Mouse (Mus musculus) neural tube, embryonic 15.5 days (tissue): ENCODE data around the gene Prrt1. TPM values are rescaled to one million over a fixed set of nuclear protein-coding genes. Genes with fewer than 3 reads are reported as not detected.
A peak's percentile ranks its signal among the peaks of the same experiment; 100 is the strongest.

Source experiments
- ATAC-seq: fragments of 200-750 bp; cut with Nextera tagmentation; 2 replicates; pipeline ENCODE4 v1.8.0; 2017; ENCODE audit warnings: mild to moderate bottlenecking, moderate TSS enrichment, moderate library complexity; ENCODE audit not compliant: low FRiP score
- H3K27ac ChIP-seq: fragments of 300-500 bp; sonication (generic); replicated peaks from 2 replicates; pipeline ENCODE4 v1.5.1; 2015; ENCODE audit warnings: mild to moderate bottlenecking, inconsistent platforms
- H3K27me3 ChIP-seq: fragments of 300-500 bp; sonication (generic); replicated peaks from 2 replicates; pipeline ENCODE4 v1.6.1; 2015; ENCODE audit warnings: inconsistent platforms
- H3K36me3 ChIP-seq: fragments of 300-500 bp; sonication (generic); 2 replicates; pipeline ENCODE4 v1.6.1; 2015; ENCODE audit warnings: inconsistent platforms
- H3K4me1 ChIP-seq: fragments of 300-500 bp; sonication (generic); 2 replicates; pipeline ENCODE4 v1.6.1; 2015; ENCODE audit warnings: inconsistent platforms
- H3K4me2 ChIP-seq: fragments of 300-500 bp; sonication (generic); 2 replicates; pipeline ENCODE4 v1.6.1; 2015; ENCODE audit warnings: inconsistent platforms, mild to moderate bottlenecking, moderate library complexity
- H3K4me3 ChIP-seq: fragments of 300-500 bp; sonication (generic); replicated peaks from 2 replicates; pipeline ENCODE4 v1.5.1; 2015; ENCODE audit warnings: mild to moderate bottlenecking, inconsistent platforms
- H3K9ac ChIP-seq: fragments of 300-500 bp; sonication (generic); replicated peaks from 2 replicates; pipeline ENCODE4 v1.6.1; 2015; ENCODE audit warnings: mild to moderate bottlenecking, inconsistent platforms
- H3K9me3 ChIP-seq: fragments of 300-500 bp; sonication (generic); replicated peaks from 2 replicates; pipeline ENCODE4 v1.6.1; 2016; ENCODE audit warnings: inconsistent platforms
- WGBS: fragments of 180-500 bp; shearing (Covaris S2); methylation state at CpG from one replicate; pipeline ENCODE4 v1.1.7; 2015; ENCODE audit warnings: mixed read lengths; 5-methylcytosine and 5-hydroxymethylcytosine counted together
- polyA plus RNA-seq: library from polyadenylated mRNA; unstranded; fragments of >200 nt; fragmentation: Nextera tagmentation; extraction: Ambion mirVana; gene quantifications from 2 replicates; pipeline ENCODE4 v1.2.1, GENCODE M21; 2015

The Prrt1 gene
- 6.3 and 7.3 TPM in 2 replicates for polyA plus RNA-seq

DNA sequence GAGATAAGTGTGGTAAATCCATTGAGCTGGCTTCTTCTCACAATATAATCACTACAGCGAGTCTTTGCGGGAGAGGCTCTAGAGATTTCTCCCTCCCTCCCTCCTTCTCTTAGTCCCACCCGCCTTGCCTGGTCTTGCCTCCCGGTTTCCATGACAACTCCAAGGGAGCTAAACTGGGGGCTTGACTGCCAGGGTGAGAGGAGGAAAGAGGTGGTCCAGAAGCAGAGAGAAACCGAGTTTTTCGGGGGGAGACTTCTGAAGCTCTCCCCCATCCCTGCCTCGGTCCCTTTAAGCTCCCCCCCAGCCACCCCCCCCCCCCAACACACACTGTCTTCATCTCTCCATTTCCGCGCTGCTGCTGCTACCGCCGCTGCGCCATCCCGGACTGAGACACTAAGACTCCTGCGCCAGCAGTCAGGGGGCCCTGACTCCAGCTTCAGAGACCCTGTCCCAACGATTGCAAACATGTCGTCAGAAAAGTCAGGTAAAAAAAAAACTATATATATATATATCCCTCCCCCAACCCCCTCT is at the start of gene Prrt1:
Gene Prrt1 (plus strand): TSS at position 313 of the 531 bp plus-strand sequence.
- H3K27ac ChIP-seq: peak within 1 kb of the TSS; percentile 93
- H3K4me1 ChIP-seq: peaks cover 69% of the 10 kb centered on the region
- H3K27me3 ChIP-seq: peaks cover 14% of the 10 kb centered on the region
- H3K9me3 ChIP-seq: no peaks in the 10 kb centered on the region
- peak; percentile 32 for ATAC-seq
- H3K9ac ChIP-seq: peak within 1 kb of the TSS; percentile 70
- H3K4me3 ChIP-seq: peak within 1 kb of the TSS; percentile 78
- peak within 1 kb of the TSS; percentile 90 for H3K4me2 ChIP-seq
- no peaks in the 10 kb centered on the region for H3K36me3 ChIP-seq
- under 1% methylated on average over 16 of the region's 16 CpGs for WGBS

DNA sequence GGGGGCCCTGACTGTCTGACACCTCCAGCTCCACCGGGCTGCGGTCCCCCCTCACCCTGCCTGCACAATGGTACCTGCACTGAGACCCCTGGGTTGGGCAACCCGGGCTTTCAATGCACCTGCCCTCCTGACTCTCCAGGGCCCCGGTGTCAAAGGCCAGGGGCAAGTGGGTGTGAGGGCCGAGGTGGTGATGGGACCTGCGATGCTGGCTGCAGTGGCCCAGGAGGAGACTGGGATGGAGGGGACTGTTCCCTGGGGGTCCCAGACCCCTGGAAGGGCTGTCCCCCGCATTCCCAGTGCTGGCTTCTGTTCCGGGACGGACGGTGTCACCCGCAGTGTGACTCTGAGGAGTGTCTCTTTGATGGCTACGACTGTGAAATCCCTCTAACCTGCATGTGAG is 46.8 kb upstream of the Prrt1 start:
- H3K4me1 ChIP-seq: peaks cover 15% of the 10 kb centered on the region
- no peak overlapping the region for H3K4me3 ChIP-seq
- no peak overlapping the region for H3K4me2 ChIP-seq
- H3K27me3 ChIP-seq: no peaks in the 10 kb centered on the region
- H3K36me3 ChIP-seq: no peaks in the 10 kb centered on the region
- H3K9me3 ChIP-seq: no peaks in the 10 kb centered on the region
- no peak for ATAC-seq
- no peak overlapping the region for H3K9ac ChIP-seq
- no peak overlapping the region for H3K27ac ChIP-seq
- WGBS: 82% methylated on average over 12 of the region's 12 CpGs

DNA sequence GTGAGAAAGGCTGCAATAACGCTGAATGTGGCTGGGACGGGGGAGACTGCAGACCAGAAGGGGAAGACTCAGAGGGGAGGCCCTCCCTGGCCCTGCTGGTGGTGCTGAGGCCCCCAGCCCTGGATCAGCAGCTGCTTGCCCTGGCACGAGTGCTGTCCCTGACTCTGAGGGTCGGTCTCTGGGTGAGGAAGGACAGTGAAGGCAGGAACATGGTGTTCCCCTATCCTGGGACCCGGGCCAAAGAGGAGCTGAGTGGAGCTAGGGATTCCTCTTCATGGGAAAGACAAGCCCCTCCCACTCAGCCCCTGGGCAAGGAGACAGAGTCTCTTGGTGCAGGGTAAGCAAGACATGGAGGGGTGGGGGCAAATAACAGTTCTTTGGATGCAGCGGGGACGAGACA is 45.9 kb upstream of the Prrt1 start:
- ATAC-seq: no peak
- no peak overlapping the region for H3K9ac ChIP-seq
- WGBS: 63% methylated on average over 7 of the region's 7 CpGs
- no peaks in the 10 kb centered on the region for H3K27me3 ChIP-seq
- H3K9me3 ChIP-seq: no peaks in the 10 kb centered on the region
- H3K27ac ChIP-seq: no peak overlapping the region
- no peaks in the 10 kb centered on the region for H3K36me3 ChIP-seq
- H3K4me2 ChIP-seq: no peak overlapping the region
- no peak overlapping the region for H3K4me3 ChIP-seq
- peaks cover 24% of the 10 kb centered on the region for H3K4me1 ChIP-seq

DNA sequence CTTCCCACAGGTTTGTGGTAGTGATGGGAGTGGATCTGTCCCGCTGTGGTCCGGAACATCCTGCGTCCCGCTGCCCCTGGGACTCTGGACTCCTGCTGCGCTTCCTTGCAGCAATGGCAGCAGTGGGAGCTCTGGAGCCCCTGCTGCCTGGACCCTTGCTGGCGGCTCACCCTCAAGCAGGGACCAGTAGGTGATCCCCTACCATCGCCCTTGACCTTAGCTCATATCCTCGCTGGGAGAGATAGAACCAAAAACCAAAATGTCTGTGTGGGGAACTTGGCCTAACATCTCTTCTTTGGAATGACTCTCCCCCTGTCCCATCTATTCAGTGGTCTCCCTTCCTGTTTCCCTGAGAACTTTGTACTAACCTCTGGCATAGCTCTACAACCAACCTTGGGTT is 45.5 kb upstream of the Prrt1 start:
- no peaks in the 10 kb centered on the region for H3K27me3 ChIP-seq
- 87% methylated on average over 8 of the region's 8 CpGs for WGBS
- ATAC-seq: no peak
- no peaks in the 10 kb centered on the region for H3K9me3 ChIP-seq
- no peaks in the 10 kb centered on the region for H3K36me3 ChIP-seq
- peaks cover 27% of the 10 kb centered on the region for H3K4me1 ChIP-seq
- no peak overlapping the region for H3K27ac ChIP-seq
- no peak overlapping the region for H3K9ac ChIP-seq
- no peak overlapping the region for H3K4me2 ChIP-seq
- H3K4me3 ChIP-seq: no peak overlapping the region

DNA sequence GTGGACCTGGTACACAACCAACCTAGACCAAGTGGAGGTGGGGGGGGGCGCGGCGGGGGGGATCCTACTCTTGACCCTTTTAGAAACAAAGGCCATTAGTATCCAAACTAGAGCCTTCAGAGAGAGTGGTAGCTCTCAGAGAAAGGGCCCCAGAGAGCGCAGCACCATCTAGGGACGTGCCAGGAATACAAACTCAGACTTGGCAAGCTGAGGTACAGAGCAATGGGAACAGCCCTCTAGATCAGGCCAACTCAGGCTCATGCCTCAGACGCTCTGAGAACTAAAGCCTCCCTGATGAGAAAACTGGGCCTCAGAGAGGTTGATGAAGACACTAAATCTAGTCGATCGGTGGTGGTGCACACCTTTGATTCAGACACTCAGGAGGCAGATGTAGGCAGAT is 44.2 kb upstream of the Prrt1 start:
- Histone ChIP-seq H3K27me3 (no peaks in the 10 kb centered on the region), H3K9ac (no peak overlapping the region), H3K36me3 (no peaks in the 10 kb centered on the region), H3K4me3 (no peak overlapping the region), H3K27ac (peak overlapping the region; percentile 100; the same call in 1 of the 2 replicates), H3K9me3 (no peaks in the 10 kb centered on the region), H3K4me1 (peaks cover 32% of the 10 kb centered on the region), H3K4me2 (no peak overlapping the region)
- WGBS: 84% methylated on average over 8 of the region's 8 CpGs
- no peak for ATAC-seq

- H3K9ac ChIP-seq: peak overlapping the region; percentile 89
- H3K27me3 ChIP-seq: no peaks in the 10 kb centered on the region
- H3K9me3 ChIP-seq: no peaks in the 10 kb centered on the region
- H3K4me3 ChIP-seq: peak overlapping the region; percentile 76
- 15% methylated on average over 32 of the region's 32 CpGs for WGBS
- peak overlapping the region; percentile 88 for H3K4me2 ChIP-seq
- peak overlapping the region; percentile 100 for H3K27ac ChIP-seq
- ATAC-seq: peak; percentile 15
- peaks cover 42% of the 10 kb centered on the region for H3K4me1 ChIP-seq
- H3K36me3 ChIP-seq: no peaks in the 10 kb centered on the region
These were observed 43.2 kb upstream of the Prrt1 start for GRCm38 (mm10) chr17:34585877-34586771.

DNA sequence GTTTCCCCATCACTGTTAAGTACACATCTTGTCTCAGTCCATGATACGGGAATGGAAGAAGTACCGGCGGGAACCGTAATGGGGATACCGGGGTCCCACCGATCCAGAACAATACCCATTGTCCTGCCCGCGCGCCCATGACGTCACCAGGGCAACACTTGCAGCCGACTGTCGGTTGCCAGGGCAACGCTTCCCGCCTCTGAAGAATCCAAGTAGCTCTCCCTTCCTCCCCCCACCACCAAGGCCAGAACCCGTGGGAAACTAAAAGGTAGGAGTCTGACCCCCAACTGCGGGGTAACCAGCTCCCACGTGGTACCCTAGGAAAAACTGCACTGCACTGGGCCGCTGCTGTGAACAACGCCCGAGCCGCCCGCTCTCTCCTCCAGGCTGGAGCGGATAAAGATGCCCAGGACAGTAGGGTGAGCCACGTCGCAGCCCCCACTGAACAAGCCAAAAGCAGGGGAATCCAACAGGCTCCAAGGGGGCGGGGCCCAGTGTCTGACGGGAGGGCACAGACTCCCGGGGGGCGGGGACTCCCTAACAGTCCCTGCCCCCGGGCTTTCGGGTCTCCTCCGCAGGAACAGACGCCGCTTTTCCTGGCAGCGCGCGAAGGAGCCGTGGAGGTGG is 42.4 kb upstream of the Prrt1 start:
- H3K27ac ChIP-seq: peak overlapping the region; percentile 100
- H3K9me3 ChIP-seq: no peaks in the 10 kb centered on the region
- peak overlapping the region; percentile 76 for H3K4me3 ChIP-seq
- peaks cover 49% of the 10 kb centered on the region for H3K4me1 ChIP-seq
- ATAC-seq: peak; percentile 79
- H3K9ac ChIP-seq: peak overlapping the region; percentile 89
- under 1% methylated on average over 38 of the region's 38 CpGs for WGBS
- peak overlapping the region; percentile 88 for H3K4me2 ChIP-seq
- no peaks in the 10 kb centered on the region for H3K27me3 ChIP-seq
- H3K36me3 ChIP-seq: no peaks in the 10 kb centered on the region

DNA sequence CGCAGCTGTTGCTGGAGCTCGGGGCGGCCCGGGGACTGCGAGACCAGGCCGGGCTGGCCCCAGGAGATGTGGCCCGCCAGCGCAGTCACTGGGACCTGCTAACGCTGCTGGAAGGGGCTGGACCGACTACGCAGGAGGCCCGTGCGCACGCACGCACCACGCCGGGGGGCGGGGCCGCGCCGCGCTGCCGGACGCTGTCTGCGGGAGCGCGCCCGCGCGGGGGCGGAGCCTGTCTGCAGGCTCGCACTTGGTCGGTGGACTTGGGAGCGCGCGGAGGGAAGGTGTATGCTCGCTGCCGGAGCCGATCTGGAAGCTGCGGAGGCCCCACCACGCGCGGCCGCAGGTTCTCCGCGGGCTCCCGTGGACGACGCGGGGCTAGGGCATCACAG is 41.9 kb upstream of the Prrt1 start:
- H3K36me3 ChIP-seq: no peaks in the 10 kb centered on the region
- peak overlapping the region; percentile 76 for H3K4me3 ChIP-seq
- peak overlapping the region; percentile 88 for H3K4me2 ChIP-seq
- H3K9me3 ChIP-seq: no peaks in the 10 kb centered on the region
- no peaks in the 10 kb centered on the region for H3K27me3 ChIP-seq
- peaks cover 49% of the 10 kb centered on the region for H3K4me1 ChIP-seq
- ATAC-seq: peak; percentile 81
- peak overlapping the region; percentile 89 for H3K9ac ChIP-seq
- under 1% methylated on average over 50 of the region's 50 CpGs for WGBS
- H3K27ac ChIP-seq: peak overlapping the region; percentile 100

DNA sequence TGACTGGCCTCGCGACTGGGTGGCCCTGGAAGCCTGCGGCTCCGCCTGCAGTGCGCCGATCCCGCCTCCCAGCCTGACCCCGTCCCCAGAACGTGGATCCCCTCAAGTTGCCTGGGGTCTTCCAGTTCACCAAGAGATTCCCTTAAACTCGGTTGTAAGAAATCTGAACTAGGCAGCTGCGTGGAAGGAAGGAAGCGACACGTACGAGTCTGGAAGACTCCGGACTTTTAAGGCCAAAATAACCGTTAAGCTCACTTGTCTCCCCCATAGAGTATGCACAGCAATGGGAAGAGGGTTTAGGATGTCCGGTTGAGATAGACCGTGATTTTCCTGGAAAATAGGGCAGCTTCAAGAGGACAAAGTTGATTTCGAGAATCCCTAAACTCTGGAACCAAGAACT is 41.5 kb upstream of the Prrt1 start:
- WGBS: 4% methylated on average over 19 of the region's 19 CpGs
- H3K27me3 ChIP-seq: no peaks in the 10 kb centered on the region
- H3K9me3 ChIP-seq: no peaks in the 10 kb centered on the region
- H3K9ac ChIP-seq: peak overlapping the region; percentile 89
- peaks cover 51% of the 10 kb centered on the region for H3K4me1 ChIP-seq
- peak overlapping the region; percentile 88 for H3K4me2 ChIP-seq
- peak overlapping the region; percentile 76 for H3K4me3 ChIP-seq
- ATAC-seq: no peak
- H3K36me3 ChIP-seq: no peaks in the 10 kb centered on the region
- H3K27ac ChIP-seq: peak overlapping the region; percentile 100

DNA sequence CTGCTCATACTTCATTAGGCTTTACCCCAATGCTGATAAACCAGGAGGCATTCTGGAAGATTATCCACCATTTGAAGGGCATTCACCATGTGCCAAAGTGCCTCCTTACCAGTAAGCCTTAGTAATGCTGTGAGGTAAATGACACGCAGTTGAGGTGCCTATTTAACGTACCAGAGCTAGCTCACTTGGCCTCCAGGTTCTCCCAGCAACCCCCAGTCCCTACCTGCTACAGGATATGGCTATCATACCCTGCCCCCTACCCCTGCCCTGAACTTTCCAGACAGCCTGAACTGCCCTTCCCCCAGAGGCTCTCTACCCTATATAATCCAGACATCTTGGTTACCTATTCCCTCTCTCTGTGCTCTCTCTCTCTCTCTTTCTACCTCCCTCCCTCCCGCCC is 40.6 kb upstream of the Prrt1 start:
- Histone ChIP-seq H3K9me3 (no peaks in the 10 kb centered on the region), H3K4me1 (peaks cover 60% of the 10 kb centered on the region), H3K27me3 (no peaks in the 10 kb centered on the region), H3K4me3 (no peak overlapping the region), H3K36me3 (no peaks in the 10 kb centered on the region), H3K4me2 (peak overlapping the region; percentile 88; the same call in 1 of the 2 replicates), H3K27ac (no peak overlapping the region), H3K9ac (no peak overlapping the region)
- ATAC-seq: no peak
- 76% methylated on average over 3 of the region's 3 CpGs for WGBS

DNA sequence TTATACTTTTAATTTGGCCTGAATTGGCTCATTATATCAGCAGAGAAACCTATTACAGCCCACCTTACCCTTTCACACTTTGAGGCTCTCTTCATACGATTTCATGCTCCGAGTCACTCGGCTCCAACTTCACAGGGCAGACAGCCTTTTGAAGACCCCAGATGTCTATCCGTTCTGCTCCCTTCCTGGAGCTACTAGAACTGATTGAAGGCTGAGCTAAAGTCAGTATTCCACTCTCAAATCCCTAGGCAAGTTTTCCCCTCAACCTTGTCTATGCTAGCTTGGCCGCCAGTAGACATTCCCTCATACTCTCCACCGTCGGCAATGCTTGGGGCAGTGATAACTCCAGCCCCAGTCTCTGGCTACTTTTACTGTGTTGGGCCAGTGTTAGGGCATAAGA is 40.1 kb upstream of the Prrt1 start:
- 54% methylated on average over 7 of the region's 7 CpGs for WGBS
- H3K4me1 ChIP-seq: peaks cover 65% of the 10 kb centered on the region
- H3K27ac ChIP-seq: no peak overlapping the region

More for the DNA sequence above, 40.1 kb upstream of the Prrt1 start:
- Histone ChIP-seq H3K27me3 (no peaks in the 10 kb centered on the region), H3K9me3 (no peaks in the 10 kb centered on the region), H3K36me3 (no peaks in the 10 kb centered on the region), H3K4me2 (peak overlapping the region; percentile 88; the same call in 1 of the 2 replicates), H3K4me3 (no peak overlapping the region), H3K9ac (no peak overlapping the region)
- ATAC-seq: no peak
